Mouse (Mus musculus): ENCODE results near the gene Zfp57. TPM values are rescaled to one million over a fixed set of nuclear protein-coding genes. Genes with fewer than 3 reads are reported as not detected.
"Not testable (repeated sequence)": the region's sequence is repeated elsewhere in the genome, so short reads cannot be mapped to it uniquely, and the experiment has no call there.

Zfp57 gene
- polyA plus RNA-seq, 1 experiment: 80.0 TPM

DNA sequence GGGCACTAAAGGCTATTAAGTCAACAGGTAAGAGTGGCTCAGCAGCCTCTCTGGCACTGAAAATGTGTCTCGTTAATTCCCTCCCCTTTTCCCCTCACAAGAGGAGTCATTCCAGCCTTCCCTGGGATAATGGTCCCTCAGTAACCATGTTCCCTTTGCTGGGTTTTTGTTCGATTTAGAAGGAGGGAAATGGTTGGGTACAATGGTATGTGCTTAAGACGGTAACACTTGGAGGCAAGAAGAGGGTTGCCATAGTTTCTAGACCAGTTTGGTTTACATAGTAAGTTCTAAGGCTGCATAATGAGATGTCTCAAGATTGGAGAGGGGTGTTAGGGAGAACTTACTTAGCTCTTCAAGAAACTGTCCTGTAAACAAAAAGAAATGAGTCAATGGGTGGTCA lies 10.8 kb downstream of the Zfp57 start:
- no peaks in the 10 kb centered on the region for H3K4me1 ChIP-seq (ENCODE audit: control insufficient read depth, insufficient read depth, low read length)
- no peak overlapping the region for H3K4me3 ChIP-seq (ENCODE audit: insufficient read depth, low read length)
- no peak overlapping the region for H3K27ac ChIP-seq (ENCODE audit: insufficient read depth, low read length)
- TF ChIP-seq POLR2A (IDR thresholded peaks at IDR 0.05; ENCODE audit: low read depth, low read length): no peak
- no peak for TF ChIP-seq CTCF (IDR thresholded peaks at IDR 0.05; ENCODE audit: borderline replicate concordance, insufficient read depth, low read length)

DNA sequence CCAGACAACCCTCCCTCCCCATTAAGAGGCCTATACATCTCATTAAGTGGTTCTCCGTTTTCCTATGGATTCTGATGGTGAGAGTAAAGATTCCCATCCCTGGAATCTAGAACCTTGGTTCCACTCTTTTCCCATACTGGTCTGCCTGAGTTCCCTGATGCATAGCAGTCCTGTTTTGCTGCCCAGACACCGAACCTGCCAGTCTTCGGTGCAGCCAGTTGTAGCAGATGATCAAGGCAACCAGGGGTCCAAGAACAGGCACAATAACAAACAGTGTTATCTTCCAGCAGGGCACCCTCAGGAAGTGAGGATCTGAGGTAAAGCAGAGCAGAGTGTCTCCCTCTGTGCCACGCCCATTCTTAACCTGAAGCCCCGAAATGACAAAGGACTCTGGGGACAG lies 11.2 kb downstream of the Zfp57 start:
- no peaks in the 10 kb centered on the region for H3K4me1 ChIP-seq (ENCODE audit: control insufficient read depth, insufficient read depth, low read length)
- no peak overlapping the region for H3K27ac ChIP-seq (ENCODE audit: insufficient read depth, low read length)
- TF ChIP-seq POLR2A (IDR thresholded peaks at IDR 0.05; ENCODE audit: low read depth, low read length) (no peak), CTCF (IDR thresholded peaks at IDR 0.05; ENCODE audit: borderline replicate concordance, insufficient read depth, low read length) (no peak)
- H3K4me3 ChIP-seq (ENCODE audit: insufficient read depth, low read length): no peak overlapping the region

DNA sequence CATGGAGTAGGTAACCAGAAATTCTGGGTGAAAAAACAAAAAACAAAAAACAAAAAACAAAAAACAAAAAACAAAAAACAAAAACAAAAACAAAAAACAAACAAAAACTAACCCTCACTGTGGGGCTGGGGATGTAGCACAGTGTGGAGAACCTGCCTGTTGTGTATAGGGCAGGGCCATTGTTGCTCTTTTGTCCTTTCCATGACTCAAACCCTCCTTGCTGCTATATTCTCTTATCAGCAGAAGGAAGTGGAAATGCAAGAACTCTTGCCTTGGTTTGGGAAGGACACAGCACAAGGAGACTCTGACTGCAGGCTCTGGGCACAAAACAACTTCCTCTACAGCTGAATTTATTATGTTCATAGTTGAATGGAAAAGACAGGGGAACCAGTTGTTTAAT lies 15.4 kb downstream of the Zfp57 start:
- H3K4me1 ChIP-seq (ENCODE audit: control insufficient read depth, insufficient read depth, low read length): no peaks in the 10 kb centered on the region
- no peak for TF ChIP-seq CTCF (IDR thresholded peaks at IDR 0.05; ENCODE audit: borderline replicate concordance, insufficient read depth, low read length)
- no peak for TF ChIP-seq POLR2A (IDR thresholded peaks at IDR 0.05; ENCODE audit: low read depth, low read length)
- H3K27ac ChIP-seq (ENCODE audit: insufficient read depth, low read length): no peak overlapping the region
- no peak overlapping the region for H3K4me3 ChIP-seq (ENCODE audit: insufficient read depth, low read length)

DNA sequence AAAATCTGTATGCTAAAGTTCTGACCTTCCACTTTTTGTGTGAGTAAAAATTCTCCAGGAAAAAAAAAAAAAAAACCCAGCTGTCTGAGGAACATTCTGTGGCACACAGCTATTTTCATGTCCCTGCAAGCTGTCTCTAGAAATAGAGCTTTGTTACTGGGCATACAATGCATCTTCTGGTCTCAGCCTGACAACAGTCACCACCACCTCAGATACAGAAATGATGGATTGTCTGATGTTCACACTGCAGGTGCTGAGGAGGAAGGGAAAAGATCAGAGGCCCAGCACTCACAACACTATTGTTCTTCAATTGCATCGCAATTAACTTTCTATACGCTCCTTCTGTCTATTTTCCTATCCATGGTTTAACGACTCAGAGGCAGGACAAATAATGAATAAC lies 17.4 kb downstream of the Zfp57 start:
- TF ChIP-seq CTCF (IDR thresholded peaks at IDR 0.05; ENCODE audit: borderline replicate concordance, insufficient read depth, low read length) (no peak), POLR2A (IDR thresholded peaks at IDR 0.05; ENCODE audit: low read depth, low read length) (no peak)
- Histone ChIP-seq H3K4me3 (ENCODE audit: insufficient read depth, low read length) (no peak overlapping the region), H3K4me1 (ENCODE audit: control insufficient read depth, insufficient read depth, low read length) (no peaks in the 10 kb centered on the region), H3K27ac (ENCODE audit: insufficient read depth, low read length) (no peak overlapping the region)

DNA sequence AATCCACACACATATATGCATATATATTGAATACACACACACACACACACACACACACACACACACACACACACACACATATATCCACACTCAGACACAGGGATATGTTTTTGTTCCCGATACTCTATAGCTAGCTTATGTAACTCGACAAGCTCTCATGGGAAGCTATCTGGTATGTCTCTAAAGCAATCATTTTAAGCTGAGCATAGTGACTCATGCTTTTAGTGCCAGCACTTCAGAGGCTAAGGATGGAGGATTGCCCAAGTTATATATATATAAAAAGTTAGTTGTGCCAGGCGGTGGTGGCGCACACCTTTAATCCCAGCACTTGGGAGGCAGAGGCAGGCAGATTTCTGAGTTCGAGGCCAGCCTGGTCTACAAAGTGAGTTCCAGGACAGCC lies 18.3 kb downstream of the Zfp57 start:
- H3K4me1 ChIP-seq (ENCODE audit: control insufficient read depth, insufficient read depth, low read length); H3K4me3 ChIP-seq (ENCODE audit: insufficient read depth, low read length); H3K27ac ChIP-seq (ENCODE audit: insufficient read depth, low read length): not testable (repeated sequence)

DNA sequence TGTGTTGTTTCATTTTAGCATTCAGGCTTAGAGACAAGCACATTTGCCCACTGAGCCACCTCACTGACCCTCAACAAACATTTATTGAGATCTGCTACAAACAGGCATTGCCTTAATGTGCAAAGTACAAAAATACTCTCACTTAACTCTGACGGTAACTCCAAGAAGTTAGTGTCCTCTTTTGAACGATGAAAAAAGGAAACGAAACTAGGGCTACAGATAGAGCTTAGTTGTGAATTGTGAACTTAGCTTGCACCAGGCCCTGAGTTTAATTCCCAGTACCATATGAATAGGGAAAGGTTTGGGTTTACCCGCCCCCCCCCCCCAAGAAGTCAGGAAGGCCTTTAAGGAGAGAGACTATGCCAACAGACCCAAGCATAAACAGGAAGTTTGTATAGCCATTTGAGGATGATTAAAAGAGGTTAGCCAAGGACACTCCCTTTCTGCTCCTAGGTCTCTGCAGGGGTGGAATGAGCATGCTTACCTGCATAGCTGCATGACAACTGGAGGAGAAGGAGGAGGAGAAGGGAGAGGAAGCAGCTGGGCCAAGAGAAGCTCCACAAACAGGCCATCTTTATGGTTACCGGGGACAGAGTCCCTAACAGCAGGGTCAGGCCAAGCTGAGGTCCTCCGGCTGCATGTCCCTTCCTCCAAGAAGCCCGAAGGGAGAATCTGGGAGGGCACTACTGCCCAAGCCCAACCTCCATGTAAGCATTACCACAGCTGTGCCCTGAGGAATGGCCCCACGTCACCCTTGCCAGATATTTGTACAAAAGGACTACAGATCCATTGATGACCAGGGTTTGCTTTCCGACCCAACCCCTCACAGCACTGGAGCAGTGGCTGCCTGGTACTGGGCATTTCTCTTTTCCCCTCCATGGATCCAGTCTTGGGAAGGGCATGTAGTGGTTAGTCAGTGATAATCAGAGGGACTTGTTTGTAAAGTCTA lies 21.9 kb downstream of the Zfp57 start, which contains the start of gene Mog:
Gene Mog, minus strand, starts transcription at position 771 of the 949 bp plus-strand sequence.
- H3K27ac ChIP-seq (ENCODE audit: insufficient read depth, low read length): no peak within 1 kb of the TSS
- TF ChIP-seq CTCF (IDR thresholded peaks at IDR 0.05; ENCODE audit: borderline replicate concordance, insufficient read depth, low read length) (no peak), POLR2A (IDR thresholded peaks at IDR 0.05; ENCODE audit: low read depth, low read length) (no peak)

DNA sequence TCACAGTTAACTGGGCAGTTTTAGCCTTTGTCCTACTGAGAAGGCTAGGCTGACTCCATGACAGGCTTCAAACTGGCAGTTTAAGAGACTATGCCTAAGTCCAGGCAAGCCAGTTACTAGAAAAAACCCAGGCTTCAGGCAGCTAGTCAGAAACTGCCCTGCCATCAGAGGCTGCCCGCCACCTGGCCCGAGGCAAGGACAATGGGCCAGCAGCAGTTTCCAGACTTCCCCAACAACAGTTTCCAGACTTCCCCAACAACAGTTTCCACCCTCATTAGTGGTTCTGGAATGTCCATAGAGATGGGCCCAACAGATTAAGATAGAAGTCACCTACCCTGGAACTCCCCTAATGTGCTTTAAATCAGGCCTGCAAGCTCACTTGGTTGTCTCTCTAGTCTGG lies 25.5 kb downstream of the Zfp57 start:
- no peak overlapping the region for H3K4me3 ChIP-seq (ENCODE audit: insufficient read depth, low read length)
- H3K27ac ChIP-seq (ENCODE audit: insufficient read depth, low read length): no peak overlapping the region
- H3K4me1 ChIP-seq (ENCODE audit: control insufficient read depth, insufficient read depth, low read length): no peaks in the 10 kb centered on the region
- TF ChIP-seq POLR2A (IDR thresholded peaks at IDR 0.05; ENCODE audit: low read depth, low read length): no peak
- no peak for TF ChIP-seq CTCF (IDR thresholded peaks at IDR 0.05; ENCODE audit: borderline replicate concordance, insufficient read depth, low read length)

More for the DNA sequence above, 21.9 kb downstream of the Zfp57 start, which contains the start of gene Mog:
- no peaks in the 10 kb centered on the region for H3K4me1 ChIP-seq (ENCODE audit: control insufficient read depth, insufficient read depth, low read length)
- H3K4me3 ChIP-seq (ENCODE audit: insufficient read depth, low read length): no peak within 1 kb of the TSS

DNA sequence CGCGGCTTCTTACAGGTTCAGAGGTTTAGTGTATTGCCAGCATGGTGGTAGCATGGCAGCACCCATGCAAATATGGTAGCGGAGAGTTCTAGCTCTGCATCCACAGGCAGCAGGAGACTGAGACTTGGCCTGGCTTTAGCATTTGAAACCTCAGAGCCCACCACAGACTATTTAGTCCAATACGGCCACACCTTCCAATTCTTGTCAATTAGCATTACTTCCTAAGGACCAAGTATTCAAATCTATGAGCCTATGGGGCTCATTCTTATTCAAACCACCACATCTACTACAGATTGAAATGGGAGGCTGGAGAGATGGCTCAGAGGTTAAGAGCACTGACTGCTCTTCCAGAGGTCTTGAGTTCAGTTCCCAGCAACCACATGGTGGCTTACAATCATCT lies 26.5 kb downstream of the Zfp57 start:
- Histone ChIP-seq H3K4me3 (ENCODE audit: insufficient read depth, low read length) (no peak overlapping the region), H3K27ac (ENCODE audit: insufficient read depth, low read length) (no peak overlapping the region), H3K4me1 (ENCODE audit: control insufficient read depth, insufficient read depth, low read length) (no peaks in the 10 kb centered on the region)
- TF ChIP-seq POLR2A (IDR thresholded peaks at IDR 0.05; ENCODE audit: low read depth, low read length): no peak
- no peak for TF ChIP-seq CTCF (IDR thresholded peaks at IDR 0.05; ENCODE audit: borderline replicate concordance, insufficient read depth, low read length)

DNA sequence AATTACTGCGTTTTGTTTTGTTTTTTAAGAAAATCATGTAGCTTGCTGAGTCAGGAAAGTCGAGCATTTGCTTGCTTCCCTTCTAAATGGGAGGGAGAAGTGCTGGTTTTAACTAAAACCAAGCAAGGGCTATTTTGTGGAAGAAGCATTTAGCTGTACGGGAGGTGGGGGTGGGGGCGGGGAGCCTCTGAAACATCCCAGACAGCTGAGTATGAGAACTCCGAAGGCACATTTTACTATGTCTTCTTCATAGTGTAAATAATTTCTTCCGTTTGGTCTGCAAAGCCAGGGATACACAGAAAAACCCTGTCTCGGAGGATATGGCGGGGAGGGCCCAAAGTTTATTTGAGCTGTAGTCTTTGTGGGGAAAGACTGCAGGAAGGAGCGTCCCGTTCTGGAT lies 27.2 kb downstream of the Zfp57 start:
- H3K27ac ChIP-seq (ENCODE audit: insufficient read depth, low read length): peak overlapping the region; percentile 82; the same call in 1 of the 2 replicates
- no peaks in the 10 kb centered on the region for H3K4me1 ChIP-seq (ENCODE audit: control insufficient read depth, insufficient read depth, low read length)
- no peak for TF ChIP-seq CTCF (IDR thresholded peaks at IDR 0.05; ENCODE audit: borderline replicate concordance, insufficient read depth, low read length)
- TF ChIP-seq POLR2A (IDR thresholded peaks at IDR 0.05; ENCODE audit: low read depth, low read length): no peak; the same call in 1 of the 2 replicates
- H3K4me3 ChIP-seq (ENCODE audit: insufficient read depth, low read length): peak overlapping the region; percentile 22; the same call in 1 of the 2 replicates

DNA sequence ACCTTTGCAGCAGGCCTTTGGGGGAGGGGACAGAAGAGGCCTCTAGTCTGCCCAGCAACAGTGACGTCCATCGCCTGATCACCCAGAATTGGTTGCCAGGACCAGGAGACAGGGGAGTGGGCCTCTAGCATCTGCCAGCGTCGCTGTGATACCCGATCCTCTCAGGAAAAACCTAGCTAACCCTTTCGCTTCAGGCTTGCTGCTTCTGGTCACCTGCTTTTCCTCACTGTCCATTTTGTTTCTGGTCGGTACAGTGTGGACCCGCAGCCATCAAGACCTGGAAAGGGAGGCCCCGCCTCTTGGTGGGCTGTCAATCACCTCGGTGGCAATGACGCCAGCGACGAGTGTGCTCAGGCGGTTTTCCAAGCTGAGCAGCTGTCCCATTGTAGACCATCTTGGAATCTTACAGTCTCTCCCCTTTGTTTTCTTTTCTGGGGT lies 27.7 kb downstream of the Zfp57 start:
- H3K4me3 ChIP-seq (ENCODE audit: insufficient read depth, low read length): peak overlapping the region; percentile 26
- TF ChIP-seq CTCF (IDR thresholded peaks at IDR 0.05; ENCODE audit: borderline replicate concordance, insufficient read depth, low read length) (no peak), POLR2A (IDR thresholded peaks at IDR 0.05; ENCODE audit: low read depth, low read length) (no peak; the same call in 1 of the 2 replicates)
- no peaks in the 10 kb centered on the region for H3K4me1 ChIP-seq (ENCODE audit: control insufficient read depth, insufficient read depth, low read length)
- peak overlapping the region; percentile 82 for H3K27ac ChIP-seq (ENCODE audit: insufficient read depth, low read length)

Data from embryonic fibroblast, embryonic 13.5 days (primary cell).